Mouse (Mus musculus) liver, embryonic 13.5 days (tissue): Measurements from ENCODE around the gene Olfr141. TPM values are rescaled to one million over a fixed set of nuclear protein-coding genes. Genes with fewer than 3 reads are reported as not detected.

Experiments
- ATAC-seq: fragments of 200-750 bp; cut with Nextera tagmentation; 2 replicates; pipeline ENCODE4 v1.8.0; 2017; ENCODE audit warnings: low read depth, mild to moderate bottlenecking, moderate number of reproducible peaks, moderate library complexity
- DNase-seq: peaks from one replicate; pipeline ENCODE4 v3.0.0; 2022
- H3K27ac ChIP-seq: fragments of 300-500 bp; sonication (generic); 2 replicates; pipeline ENCODE4 v1.5.1; 2015; ENCODE audit warnings: moderate library complexity, mild to moderate bottlenecking, inconsistent platforms
- H3K27me3 ChIP-seq: fragments of 300-500 bp; sonication (generic); 2 replicates; pipeline ENCODE4 v1.6.1; 2015; ENCODE audit warnings: mild to moderate bottlenecking, inconsistent platforms
- H3K36me3 ChIP-seq: fragments of 300-500 bp; sonication (generic); 2 replicates; pipeline ENCODE4 v1.6.1; 2015; ENCODE audit warnings: mild to moderate bottlenecking, inconsistent platforms
- H3K4me1 ChIP-seq: fragments of 300-500 bp; sonication (generic); replicated peaks from 2 replicates; pipeline ENCODE4 v1.6.1; 2015; ENCODE audit warnings: inconsistent platforms
- H3K4me2 ChIP-seq: fragments of 300-500 bp; sonication (generic); 2 replicates; pipeline ENCODE4 v1.6.1; 2015; ENCODE audit warnings: inconsistent platforms, mild to moderate bottlenecking, moderate library complexity
- H3K4me3 ChIP-seq: fragments of 300-500 bp; sonication (generic); replicated peaks from 2 replicates; pipeline ENCODE4 v1.5.1; 2015; ENCODE audit warnings: mild to moderate bottlenecking, inconsistent platforms
- H3K9ac ChIP-seq: fragments of 300-500 bp; sonication (generic); 2 replicates; pipeline ENCODE4 v1.6.1; 2015; ENCODE audit warnings: mild to moderate bottlenecking, inconsistent platforms
- H3K9me3 ChIP-seq: fragments of 300-500 bp; sonication (generic); replicated peaks from 2 replicates; pipeline ENCODE4 v1.6.1; 2016; ENCODE audit warnings: inconsistent platforms
- WGBS: fragments of 180-500 bp; shearing (Covaris S2); methylation state at CpG from one replicate; pipeline ENCODE4 v1.1.7; 2015; ENCODE audit not compliant: insufficient replicate concordance; 5-methylcytosine and 5-hydroxymethylcytosine counted together
- polyA plus RNA-seq: library from polyadenylated mRNA; unstranded; fragments of >200 nt; fragmentation: Nextera tagmentation; extraction: Ambion mirVana; gene quantifications from 2 replicates; pipeline ENCODE4 v1.2.1, GENCODE M21; 2015

Olfr141 gene
- polyA plus RNA-seq = not detected in 2 replicates

GRCm38 (mm10) chr2:86809918-86810317 lies at the start of gene Olfr141:
Olfr141 (minus strand) TSS chr2:86810018.
- Histone ChIP-seq H3K27ac (no peak within 1 kb of the TSS), H3K9me3 (no peaks in the 10 kb centered on the region), H3K9ac (no peak within 1 kb of the TSS), H3K4me1 (no peaks in the 10 kb centered on the region), H3K36me3 (no peaks in the 10 kb centered on the region), H3K4me2 (no peak within 1 kb of the TSS), H3K27me3 (no peaks in the 10 kb centered on the region), H3K4me3 (no peak within 1 kb of the TSS)
- DNase-seq = no peak
- ATAC-seq = no peak

GRCm38 (mm10) chr2:86851596-86851995 lies 41.8 kb upstream of the Olfr141 start, which contains the start of gene Olfr1095:
Olfr1095 (minus strand) TSS chr2:86851696.
- H3K4me3 ChIP-seq = no peak within 1 kb of the TSS
- no peaks in the 10 kb centered on the region for H3K4me1 ChIP-seq
- no peaks in the 10 kb centered on the region for H3K36me3 ChIP-seq
- no peak for DNase-seq
- H3K9ac ChIP-seq = no peak within 1 kb of the TSS
- 72% methylated on average over 3 of the region's 3 CpGs for WGBS
- no peak within 1 kb of the TSS for H3K4me2 ChIP-seq
- H3K27me3 ChIP-seq = no peaks in the 10 kb centered on the region
- no peak within 1 kb of the TSS for H3K27ac ChIP-seq
- H3K9me3 ChIP-seq = no peaks in the 10 kb centered on the region
- no peak for ATAC-seq

GRCm38 (mm10) chr2:86824363-86824762 lies 14.5 kb upstream of the Olfr141 start, which contains the start of gene Olfr1094:
Olfr1094 (plus strand) TSS chr2:86824663.
- no peaks in the 10 kb centered on the region for H3K36me3 ChIP-seq
- H3K9me3 ChIP-seq = 0 out of 2 replicates have a peak, but pooled peaks cover 3% of the 10 kb centered on the region
- no peaks in the 10 kb centered on the region for H3K4me1 ChIP-seq
- H3K4me3 ChIP-seq = no peak within 1 kb of the TSS
- ATAC-seq (no peak), DNase-seq (no peak)
- no peaks in the 10 kb centered on the region for H3K27me3 ChIP-seq
- no peak within 1 kb of the TSS for H3K9ac ChIP-seq
- no peak within 1 kb of the TSS for H3K27ac ChIP-seq
- no peak within 1 kb of the TSS for H3K4me2 ChIP-seq

GRCm38 (mm10) chr2:86782179-86782578 lies 27.6 kb downstream of the Olfr141 start, which contains the start of gene Olfr1093:
Olfr1093 (plus strand) TSS chr2:86782479.
- no peak for ATAC-seq
- 51% methylated on average over 2 of the region's 2 CpGs for WGBS

GRCm38 (mm10) chr2:86761050-86761449 lies 48.8 kb downstream of the Olfr141 start:
- Histone ChIP-seq H3K27ac (no peak overlapping the region), H3K36me3 (no peaks in the 10 kb centered on the region), H3K4me3 (no peak overlapping the region), H3K4me1 (no peaks in the 10 kb centered on the region), H3K27me3 (no peaks in the 10 kb centered on the region), H3K9ac (no peak overlapping the region), H3K4me2 (no peak overlapping the region), H3K9me3 (no peaks in the 10 kb centered on the region)
- ATAC-seq = no peak
- DNase-seq = no peak
- WGBS = 85% methylated on average over 6 of the region's 6 CpGs

More at GRCm38 (mm10) chr2:86782179-86782578, 27.6 kb downstream of the Olfr141 start, which contains the start of gene Olfr1093:
- H3K4me2 ChIP-seq = no peak within 1 kb of the TSS
- no peaks in the 10 kb centered on the region for H3K36me3 ChIP-seq
- no peaks in the 10 kb centered on the region for H3K4me1 ChIP-seq
- H3K9ac ChIP-seq = no peak within 1 kb of the TSS
- no peaks in the 10 kb centered on the region for H3K27me3 ChIP-seq
- H3K4me3 ChIP-seq = no peak within 1 kb of the TSS
- no peak for DNase-seq
- no peak within 1 kb of the TSS for H3K27ac ChIP-seq
- H3K9me3 ChIP-seq = no peaks in the 10 kb centered on the region

- 59% methylated on average over 1 of the region's 1 CpGs for WGBS
- Histone ChIP-seq H3K4me1 (no peaks in the 10 kb centered on the region), H3K36me3 (no peaks in the 10 kb centered on the region), H3K4me2 (no peak within 1 kb of the TSS), H3K27ac (no peak within 1 kb of the TSS), H3K4me3 (no peak within 1 kb of the TSS), H3K27me3 (no peaks in the 10 kb centered on the region), H3K9ac (no peak within 1 kb of the TSS), H3K9me3 (no peaks in the 10 kb centered on the region)
- ATAC-seq (no peak), DNase-seq (no peak)
Observed at GRCm38 (mm10) chr2:86758893-86759292, 50.9 kb downstream of the Olfr141 start, which contains the start of gene Olfr1090. Olfr1090 (minus strand) TSS chr2:86758993.

Other genes starting within 250 kb of the Olfr141 start
- gene Olfr1082, start 211.1 kb downstream of the Olfr141 start, polyA plus RNA-seq = not detected in 2 replicates
- not detected in 2 replicates for gene Olfr1084, start 170.3 kb downstream of the Olfr141 start, polyA plus RNA-seq
- gene Olfr1085, start 148.0 kb downstream of the Olfr141 start, polyA plus RNA-seq = not detected in 2 replicates
- gene Olfr1086, start 129.9 kb downstream of the Olfr141 start, polyA plus RNA-seq = not detected in 2 replicates
- not detected in 2 replicates for gene Olfr1087, start 111.6 kb downstream of the Olfr141 start, polyA plus RNA-seq
- gene Olfr1089, start 76.3 kb downstream of the Olfr141 start, polyA plus RNA-seq = not detected in 2 replicates
- not detected in 2 replicates for gene Olfr1090, start 51.0 kb downstream of the Olfr141 start, polyA plus RNA-seq
- gene Olfr1093, start 27.5 kb downstream of the Olfr141 start, polyA plus RNA-seq = not detected in 2 replicates
- gene Olfr1094, start 14.6 kb upstream of the Olfr141 start, polyA plus RNA-seq = not detected in 2 replicates
- gene Olfr1095, start 41.7 kb upstream of the Olfr141 start, polyA plus RNA-seq = not detected in 2 replicates
- gene Gm13723, start 64.8 kb upstream of the Olfr141 start, polyA plus RNA-seq = not detected in 2 replicates
- not detected in 2 replicates for gene Olfr1097, start 82.2 kb upstream of the Olfr141 start, polyA plus RNA-seq
- gene Olfr1098, start 114.5 kb upstream of the Olfr141 start, polyA plus RNA-seq = not detected in 2 replicates
- gene Olfr1099, start 150.7 kb upstream of the Olfr141 start, polyA plus RNA-seq = not detected in 2 replicates
- gene Olfr1100, start 169.9 kb upstream of the Olfr141 start, polyA plus RNA-seq = not detected in 2 replicates
- gene Olfr1101, start 181.2 kb upstream of the Olfr141 start, polyA plus RNA-seq = not detected in 2 replicates
- gene Olfr1102, start 188.4 kb upstream of the Olfr141 start, polyA plus RNA-seq = not detected in 2 replicates
- not detected in 2 replicates for gene Olfr1104, start 217.1 kb upstream of the Olfr141 start, polyA plus RNA-seq
- not detected in 2 replicates for gene Olfr1105, start 226.5 kb upstream of the Olfr141 start, polyA plus RNA-seq
- not detected in 2 replicates for gene Olfr1106, start 242.3 kb upstream of the Olfr141 start, polyA plus RNA-seq